Mouse (Mus musculus) CH12F3 (cell line): ENCODE results near the gene Pam16.

Source experiments
- in situ Hi-C: fragments of 300-500 bp; cut with MboI; formaldehyde crosslinking; loops from 2 replicates; pipeline ENCODE4 v1.14.3; 2020; ENCODE audit warnings: low sequenced_read_pairs

The Pam16 gene

DNA sequence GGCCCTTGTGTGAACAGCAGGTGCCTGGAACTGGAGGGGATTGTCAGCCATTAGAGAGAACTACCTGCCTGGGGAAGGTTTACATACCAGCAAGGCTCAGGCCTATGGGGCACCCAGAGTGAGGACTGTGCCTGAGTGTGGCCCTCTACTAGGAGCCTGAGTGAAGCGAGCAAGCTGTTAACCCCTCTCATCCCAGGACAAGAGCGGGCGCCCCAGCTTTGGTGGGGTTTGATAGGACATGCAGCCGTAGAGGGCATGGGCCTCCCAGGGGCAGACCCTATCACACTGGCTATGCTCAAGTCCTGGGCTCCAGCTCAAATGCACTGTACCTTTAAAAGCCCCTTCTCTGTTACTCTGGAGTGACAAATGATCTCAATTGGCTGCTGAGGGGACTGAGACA, 22.0 kb upstream of the Pam16 start:
- in situ Hi-C loops = no loop called here

GRCm38 (mm10) chr16:4645867-4646266, 21.1 kb upstream of the Pam16 start:
- in situ Hi-C loops = no loop called here

DNA sequence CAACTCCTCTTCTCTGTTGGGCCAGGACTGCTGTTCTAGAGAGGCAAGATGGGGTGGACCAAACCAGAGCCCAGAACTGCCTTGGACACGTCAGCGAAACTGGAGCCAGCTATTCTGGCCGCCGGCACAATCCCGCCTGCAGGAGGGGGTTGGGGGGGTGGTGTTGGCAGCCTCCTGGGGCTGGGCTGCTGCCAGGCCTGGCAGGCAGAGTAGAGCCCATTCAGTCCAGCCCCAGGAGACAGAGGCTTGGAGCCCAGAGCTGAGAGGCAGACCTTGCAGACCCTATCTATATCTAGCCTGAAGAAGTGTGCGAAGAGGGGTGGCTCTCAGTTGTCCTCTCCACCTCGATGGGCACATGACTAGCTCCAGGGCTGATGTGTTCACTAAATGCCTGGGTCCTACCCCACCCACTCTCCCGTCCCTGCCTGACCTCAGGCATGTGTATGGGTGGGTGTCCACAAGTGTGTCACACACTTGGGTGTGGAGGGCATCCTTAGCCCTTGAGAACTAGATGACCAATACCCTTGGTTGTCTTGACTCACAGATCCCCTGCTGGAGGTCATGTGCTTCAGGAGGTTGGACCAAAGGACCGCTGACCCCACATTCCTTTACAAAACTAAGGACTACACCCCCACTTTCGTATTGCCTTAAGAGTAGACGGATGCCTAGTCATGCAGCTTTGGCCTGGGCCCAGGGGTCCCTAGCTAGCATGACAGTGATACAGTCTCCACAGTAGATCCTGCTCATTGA, 19.1 kb upstream of the Pam16 start:
- in situ Hi-C loops = no loop called here

DNA sequence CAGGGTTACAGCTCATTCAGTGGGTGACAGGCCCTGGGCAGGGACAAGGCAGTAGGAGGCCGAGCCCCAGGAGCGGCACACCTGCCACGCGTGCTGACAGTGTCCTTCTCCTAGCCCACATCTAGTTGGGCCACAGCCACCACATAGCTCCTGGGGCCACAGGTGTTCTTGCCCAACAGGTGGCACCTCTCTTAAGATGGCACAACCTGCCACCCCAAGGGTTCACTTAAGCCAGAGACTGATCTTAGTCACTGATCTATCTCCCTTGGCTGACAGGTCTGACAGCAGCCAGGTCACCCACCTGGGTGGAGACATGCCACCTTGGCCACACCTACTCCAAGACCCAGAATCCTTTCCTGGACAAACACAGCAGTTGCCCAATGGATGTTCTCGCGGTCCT, 18.1 kb upstream of the Pam16 start:
- in situ Hi-C loops = no loop called here

- in situ Hi-C loops = no loop called here
These were observed 17.4 kb upstream of the Pam16 start for GRCm38 (mm10) chr16:4642190-4642589.

- in situ Hi-C loops = no loop called here
These were observed 16.5 kb upstream of the Pam16 start for GRCm38 (mm10) chr16:4641119-4641838.

DNA sequence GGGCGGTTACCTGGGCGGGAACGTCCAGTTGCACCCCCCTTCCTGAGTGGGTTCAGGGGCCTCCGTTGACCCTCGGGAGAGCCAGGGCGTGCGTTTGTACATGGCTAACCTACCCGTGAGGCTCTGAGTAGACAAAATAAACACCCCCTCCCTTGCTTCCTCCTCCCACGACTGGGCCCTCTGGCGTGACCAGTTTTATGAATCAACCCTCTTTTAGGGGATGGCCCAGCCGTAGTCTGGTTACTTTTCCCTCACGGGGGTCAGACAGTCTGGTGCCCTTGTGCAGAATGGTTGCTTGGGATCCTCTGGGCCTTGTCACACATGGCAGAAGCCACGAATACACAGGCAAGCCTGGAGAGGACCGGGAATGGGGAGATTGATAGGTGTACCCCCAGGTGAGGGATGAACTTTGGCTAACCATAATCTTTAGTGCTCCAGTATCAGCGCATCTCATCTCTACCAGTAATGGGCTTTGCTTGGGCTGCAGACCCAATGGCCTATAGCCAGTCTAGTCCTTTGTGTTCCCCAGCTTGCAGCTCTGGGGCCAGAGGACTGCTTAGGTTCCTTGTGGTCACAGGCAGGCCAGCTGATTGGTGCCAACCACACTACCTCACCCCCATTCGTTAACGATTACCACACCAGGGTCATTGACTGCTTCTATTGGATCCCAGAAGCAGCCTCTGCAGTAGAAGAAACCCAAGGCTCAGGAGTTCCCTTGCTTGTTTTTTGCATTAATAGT, 15.6 kb upstream of the Pam16 start:
- in situ Hi-C loops = no loop called here

GRCm38 (mm10) chr16:4639831-4640237, 15.0 kb upstream of the Pam16 start, which contains the start of the genes Vasn and Dnaja3:
Vasn (plus strand) TSS chr16:4639941.
Dnaja3 (plus strand) TSS chr16:4639989.
- in situ Hi-C loops = no loop called here

DNA sequence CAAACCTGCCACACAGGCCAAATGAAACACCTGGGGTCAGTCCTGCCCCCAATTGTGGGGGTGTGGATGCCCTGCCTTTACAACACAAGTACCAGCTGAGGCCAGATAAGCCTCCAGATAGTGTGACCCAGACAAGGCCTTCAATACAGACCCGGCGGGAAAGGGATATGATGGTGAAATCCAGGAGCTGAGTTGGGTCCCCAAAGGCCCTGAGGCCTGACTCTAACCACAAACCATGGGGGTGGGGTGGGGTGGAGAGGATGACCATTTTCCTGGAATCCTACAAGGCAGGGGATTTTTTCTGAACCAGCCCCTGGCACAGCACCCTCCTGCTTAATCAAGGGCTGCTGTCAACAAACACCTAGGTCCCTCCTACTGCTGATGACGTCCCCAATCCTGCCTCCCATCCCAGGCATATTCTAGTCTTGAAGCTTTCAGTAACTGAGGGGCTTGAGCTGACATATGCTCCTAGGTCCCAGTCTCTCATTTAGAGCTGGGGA, 14.2 kb upstream of the Pam16 start:
- in situ Hi-C loops = no loop called here

GRCm38 (mm10) chr16:4635760-4636159, 11.0 kb upstream of the Pam16 start:
- in situ Hi-C loops = no loop called here

DNA sequence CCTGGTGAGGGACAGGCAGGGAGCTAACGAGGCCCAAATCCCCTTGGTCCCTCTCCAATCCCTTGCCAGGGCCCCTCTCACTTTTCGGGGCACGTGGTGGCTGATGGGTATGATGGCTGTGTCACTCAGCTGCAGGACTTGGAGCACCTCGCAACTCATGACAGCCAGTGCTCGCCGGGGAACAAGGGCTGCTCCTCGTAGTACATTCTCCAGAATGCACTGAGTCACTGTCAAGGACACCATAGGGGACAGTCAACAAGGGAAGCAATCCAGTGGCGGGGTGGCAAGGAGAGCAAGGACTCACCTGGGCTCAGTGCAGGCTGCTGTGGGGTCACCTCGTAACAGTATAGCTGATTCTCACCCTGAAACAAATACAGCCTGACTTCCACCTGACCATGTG, 9.9 kb upstream of the Pam16 start:
- in situ Hi-C loops = no loop called here

- in situ Hi-C loops = no loop called here
These were observed 8.9 kb upstream of the Pam16 start for GRCm38 (mm10) chr16:4633661-4634060.

DNA sequence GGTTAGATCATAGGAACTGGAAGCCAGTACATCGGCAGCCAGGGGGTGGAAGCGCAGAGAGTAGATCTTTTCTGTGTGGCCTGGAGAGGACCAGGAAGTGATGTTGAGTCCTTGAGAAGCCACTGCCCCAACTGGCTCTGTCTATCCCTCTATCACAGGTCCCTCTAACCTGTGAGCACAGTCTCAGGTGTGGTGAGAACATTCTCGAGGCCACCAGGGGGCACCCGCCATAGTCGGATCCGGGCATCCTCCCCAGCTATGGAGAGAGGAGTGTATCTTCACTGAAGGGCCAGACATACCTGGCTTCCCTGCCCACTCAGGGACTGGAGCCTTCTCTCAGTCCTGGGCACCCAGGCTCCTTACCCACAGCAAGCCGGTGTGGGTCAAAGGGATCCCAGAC, 7.3 kb upstream of the Pam16 start:
- in situ Hi-C loops = no loop called here

DNA sequence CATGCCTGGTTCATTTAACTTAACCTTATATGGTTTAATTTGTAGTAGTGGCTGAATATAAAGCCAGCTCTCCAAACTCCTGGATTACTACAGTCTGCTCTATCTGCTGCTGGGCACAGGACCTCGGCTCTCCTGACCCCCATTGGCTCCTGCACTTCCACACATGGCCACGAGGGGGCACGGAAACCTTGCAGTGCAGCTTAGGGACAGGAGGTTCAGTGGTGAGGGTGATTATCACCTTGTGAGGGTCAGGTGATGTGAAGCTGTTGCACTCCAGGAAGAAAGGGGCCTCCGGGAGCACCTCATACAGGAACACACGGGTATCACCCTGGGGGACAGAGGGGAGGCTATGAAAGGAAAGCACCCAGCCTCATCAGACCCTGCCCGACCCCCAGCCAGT, 5.2 kb upstream of the Pam16 start:
- in situ Hi-C loops = no loop called here

GRCm38 (mm10) chr16:4628898-4629419, 4.2 kb upstream of the Pam16 start:
- in situ Hi-C loops = no loop called here

GRCm38 (mm10) chr16:4627105-4627504, 2.3 kb upstream of the Pam16 start:
- in situ Hi-C loops = no loop called here

- in situ Hi-C loops = no loop called here
These were observed 714 bp downstream of the Pam16 start for GRCm38 (mm10) chr16:4624074-4624473.

GRCm38 (mm10) chr16:4616829-4617228, 8.0 kb downstream of the Pam16 start:
- in situ Hi-C loops = loop anchor here (10.0 kb wide), 2 partner anchors 132 to 312 kb away; no protein-coding TSS in a partner anchor

- in situ Hi-C loops = loop anchor here (10.0 kb wide), 2 partner anchors 130 to 310 kb away; no protein-coding TSS in a partner anchor
These were observed 9.5 kb downstream of the Pam16 start for GRCm38 (mm10) chr16:4615297-4615696.

GRCm38 (mm10) chr16:4614639-4615038, 10.1 kb downstream of the Pam16 start:
- in situ Hi-C loops = loop anchor here (5.0 to 10.0 kb wide), 3 partner anchors 47 to 310 kb away; no protein-coding TSS in a partner anchor

DNA sequence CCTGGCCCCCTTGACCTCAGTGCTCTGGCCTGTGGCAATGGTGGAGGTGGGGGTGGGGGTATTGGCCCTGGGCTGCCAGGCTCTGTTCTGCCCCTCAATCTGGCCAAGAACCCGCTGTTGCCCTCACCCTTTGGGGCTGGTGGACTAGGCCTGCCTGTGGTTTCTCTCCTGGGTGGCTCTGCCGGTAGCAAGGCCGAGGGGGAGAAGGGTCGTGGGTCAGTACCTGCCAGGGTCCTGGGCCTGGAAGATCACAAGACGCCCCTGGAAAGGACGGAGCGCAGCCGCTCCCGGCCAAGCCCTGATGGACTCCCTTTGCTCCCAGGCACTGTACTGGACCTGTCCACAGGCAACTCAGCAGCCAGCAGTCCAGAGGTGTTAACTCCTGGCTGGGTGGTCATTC, 11.1 kb downstream of the Pam16 start:
- in situ Hi-C loops = loop anchor here (5.0 to 10.0 kb wide), 3 partner anchors 46 to 309 kb away; no protein-coding TSS in a partner anchor
